Mouse (Mus musculus): ENCODE results near the gene Gm10220. TPM values are rescaled to one million over a fixed set of nuclear protein-coding genes. Genes with fewer than 3 reads are reported as not detected.
"Not testable (repeated sequence)": the region's sequence is repeated elsewhere in the genome, so short reads cannot be mapped to it uniquely, and the experiment has no call there.

The Gm10220 gene
- polyA plus RNA-seq (2012): not detected in 2 replicates

DNA sequence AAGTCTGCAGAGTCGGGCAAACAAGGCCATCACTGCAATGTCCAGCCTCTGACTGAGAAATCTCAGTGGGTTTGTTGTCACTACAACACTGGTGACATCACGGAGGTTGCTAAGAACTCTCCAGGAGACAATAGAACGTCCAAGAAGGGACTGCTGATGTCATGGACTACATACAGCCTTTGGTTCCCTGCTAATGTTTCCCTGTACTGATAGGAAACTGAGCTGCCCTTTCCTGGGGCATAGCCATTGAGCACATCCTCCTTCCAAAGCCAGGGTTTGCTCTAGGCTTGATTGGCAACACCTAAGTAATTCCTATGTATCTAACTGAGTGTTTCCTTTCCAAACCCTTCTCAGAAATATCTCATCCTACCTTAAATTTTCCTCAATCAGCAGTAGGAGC, at the start of gene Gm10220:
Gm10220 (minus strand) TSS at position 101 of the 400 bp plus-strand sequence.
- TF ChIP-seq GATA1 (IDR thresholded peaks at IDR 0.05; ENCODE audit: low read length): not testable (repeated sequence)

DNA sequence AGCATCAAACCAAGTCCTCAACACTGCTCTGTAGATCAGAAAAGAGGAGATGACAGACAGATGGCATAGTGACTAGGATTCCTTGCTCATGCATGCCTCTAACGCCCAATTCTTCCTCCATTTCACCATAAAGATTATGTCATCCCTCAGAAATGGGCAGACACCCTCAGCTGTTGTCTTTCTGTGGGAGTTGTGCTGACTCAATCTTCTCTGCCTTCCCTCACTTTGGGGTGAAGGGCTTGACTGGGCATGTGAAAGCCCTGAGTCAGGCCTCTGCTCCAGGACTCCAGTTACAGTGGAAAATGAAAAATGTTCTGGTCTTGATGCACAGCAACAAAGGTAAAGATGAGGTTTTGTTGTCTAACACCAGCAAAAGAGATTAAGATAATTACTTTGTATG, 48.6 kb upstream of the Gm10220 start:
- no peak for TF ChIP-seq GATA1 (IDR thresholded peaks at IDR 0.05; ENCODE audit: low read length)

DNA sequence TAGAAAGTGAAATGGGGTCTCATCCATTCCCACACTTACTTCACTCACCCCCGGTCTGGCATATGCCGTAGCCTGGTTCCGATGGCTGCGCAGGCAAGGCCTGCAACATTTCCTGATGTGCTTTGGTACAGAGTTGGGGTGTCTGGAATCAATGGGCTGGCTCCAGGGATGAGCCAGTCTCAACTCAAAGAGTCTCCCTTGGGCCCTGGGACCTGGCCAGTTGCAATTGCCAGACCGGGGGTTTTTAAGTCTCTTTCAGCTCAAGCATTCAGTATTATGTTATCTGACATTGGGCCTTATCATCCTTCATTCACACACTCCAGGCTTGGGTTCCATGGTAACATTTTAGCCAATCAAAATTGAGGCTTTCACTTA, 44.6 kb upstream of the Gm10220 start:
- no peak for TF ChIP-seq GATA1 (IDR thresholded peaks at IDR 0.05; ENCODE audit: low read length)

DNA sequence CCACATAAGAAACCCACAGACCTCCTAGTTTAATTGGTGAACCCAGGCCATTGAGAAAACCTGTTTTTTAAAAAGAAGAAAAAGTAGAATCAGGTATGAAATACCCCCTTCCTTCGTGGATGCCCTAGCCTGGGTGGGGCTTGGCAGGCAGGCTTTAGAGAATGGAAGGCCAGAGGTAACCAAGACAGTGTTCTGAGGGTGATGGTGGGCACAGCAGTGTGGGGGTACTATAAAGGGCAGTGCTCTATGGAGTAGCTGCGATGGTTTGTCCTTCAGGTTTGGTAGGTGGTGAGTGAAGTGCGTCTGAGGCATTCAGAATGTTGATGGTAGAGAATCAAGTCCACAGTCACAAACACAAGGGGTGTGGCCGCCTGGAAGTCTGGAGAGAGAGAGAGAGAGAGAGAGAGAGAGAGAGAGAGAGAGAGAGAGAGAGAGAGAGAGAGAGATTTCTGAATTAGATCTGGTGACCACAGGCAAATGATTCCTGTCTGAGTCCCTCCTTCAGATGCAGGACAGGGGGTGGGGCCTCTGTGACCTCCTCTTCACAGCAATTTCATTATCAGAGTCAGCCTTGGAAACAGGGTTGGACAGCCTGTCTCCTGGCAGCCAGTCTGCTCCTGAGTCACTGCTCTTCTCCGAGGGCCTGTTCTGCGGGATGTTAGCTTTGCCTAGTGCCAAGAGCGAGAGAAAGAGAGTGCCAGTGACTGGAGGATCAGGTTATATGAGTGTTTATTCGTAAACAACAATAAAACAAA, 44.0 kb upstream of the Gm10220 start:
- no peak for TF ChIP-seq GATA1 (IDR thresholded peaks at IDR 0.05; ENCODE audit: low read length)

DNA sequence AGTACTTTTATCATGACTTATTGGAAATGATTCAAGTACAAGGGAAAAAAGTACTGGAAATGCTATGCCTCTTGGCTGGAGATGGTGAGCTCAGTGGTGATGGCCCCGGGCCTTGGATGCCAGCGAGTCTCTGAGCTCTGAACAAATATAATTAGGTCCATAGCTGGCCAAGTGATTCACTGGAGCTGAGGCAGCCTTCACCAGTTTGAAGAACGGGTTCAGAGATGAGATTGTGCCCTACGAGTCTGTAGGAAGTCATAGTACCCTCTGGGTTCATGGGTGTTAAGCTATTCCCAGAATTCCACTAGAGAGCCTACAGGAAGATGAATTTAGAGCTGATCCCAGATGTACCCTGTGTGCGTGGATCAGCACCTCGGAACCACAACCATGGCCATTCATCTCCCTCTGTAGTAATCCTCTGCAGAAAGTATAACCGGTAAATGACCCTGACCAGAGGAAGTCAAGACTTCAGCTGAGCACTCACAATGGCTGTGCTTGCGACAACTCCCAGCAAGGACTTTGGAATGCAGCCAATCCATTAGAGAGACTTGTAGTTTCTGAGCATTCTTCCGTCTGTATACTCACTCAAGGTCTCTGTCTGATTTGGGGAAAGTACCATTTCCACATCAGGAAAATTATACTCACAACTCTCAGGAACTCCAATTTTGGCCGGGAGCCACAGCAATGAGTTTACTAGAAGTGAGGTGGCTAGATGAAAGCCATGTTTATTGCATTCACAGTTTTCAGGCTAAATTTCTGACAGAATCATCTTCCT, 36.4 kb upstream of the Gm10220 start:
- TF ChIP-seq GATA1 (IDR thresholded peaks at IDR 0.05; ENCODE audit: low read length): no peak

DNA sequence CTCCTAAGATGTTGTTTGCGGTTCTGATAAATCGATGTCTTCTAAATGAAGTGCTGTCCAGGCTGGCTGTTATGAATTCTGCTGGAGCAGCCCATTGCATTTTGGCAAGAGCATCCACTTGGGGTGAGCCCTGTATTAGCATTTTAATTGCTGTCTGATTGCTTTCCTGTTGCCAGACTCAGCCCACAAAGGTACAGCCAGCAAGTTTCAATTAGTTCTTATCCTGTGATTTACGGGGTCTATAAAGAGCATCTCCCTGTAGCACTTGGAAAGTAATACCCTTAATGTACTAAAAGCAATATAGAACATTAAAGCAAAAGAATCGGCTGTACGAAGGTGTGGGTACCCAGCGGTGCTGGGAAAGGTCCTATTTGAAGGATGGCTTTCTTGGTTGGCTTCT, 21.7 kb upstream of the Gm10220 start:
- no peak for TF ChIP-seq GATA1 (IDR thresholded peaks at IDR 0.05; ENCODE audit: low read length)

DNA sequence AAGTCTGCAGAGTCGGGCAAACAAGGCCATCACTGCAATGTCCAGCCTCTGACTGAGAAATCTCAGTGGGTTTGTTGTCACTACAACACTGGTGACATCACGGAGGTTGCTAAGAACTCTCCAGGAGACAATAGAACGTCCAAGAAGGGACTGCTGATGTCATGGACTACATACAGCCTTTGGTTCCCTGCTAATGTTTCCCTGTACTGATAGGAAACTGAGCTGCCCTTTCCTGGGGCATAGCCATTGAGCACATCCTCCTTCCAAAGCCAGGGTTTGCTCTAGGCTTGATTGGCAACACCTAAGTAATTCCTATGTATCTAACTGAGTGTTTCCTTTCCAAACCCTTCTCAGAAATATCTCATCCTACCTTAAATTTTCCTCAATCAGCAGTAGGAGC, 16.0 kb downstream of the Gm10220 start, which contains the start of gene 5031410I06Rik:
5031410I06Rik (minus strand) TSS at position 101 of the 400 bp plus-strand sequence.
- not testable (repeated sequence) for TF ChIP-seq GATA1 (IDR thresholded peaks at IDR 0.05; ENCODE audit: low read length)

DNA sequence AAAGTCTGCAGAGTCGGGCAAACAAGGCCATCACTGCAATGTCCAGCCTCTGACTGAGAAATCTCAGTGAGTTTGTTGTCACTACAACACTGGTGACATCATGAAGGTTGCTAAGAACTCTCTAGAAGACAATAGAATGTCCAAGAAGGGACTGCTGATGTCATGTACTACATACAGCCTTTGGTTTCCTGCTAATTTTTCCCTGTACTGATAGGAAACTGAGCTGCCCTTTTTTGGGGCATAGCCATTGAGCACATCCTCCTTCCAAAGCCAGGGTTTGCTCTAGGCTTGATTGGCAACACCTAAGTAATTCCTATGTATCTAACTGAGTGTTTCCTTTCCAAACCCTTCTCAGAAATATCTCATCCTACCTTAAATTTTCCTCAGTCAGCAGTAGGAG, 32.0 kb downstream of the Gm10220 start, which contains the start of gene Gm10471:
Gm10471 (minus strand) TSS at position 101 of the 400 bp plus-strand sequence.
- TF ChIP-seq GATA1 (IDR thresholded peaks at IDR 0.05; ENCODE audit: low read length): not testable (repeated sequence)

DNA sequence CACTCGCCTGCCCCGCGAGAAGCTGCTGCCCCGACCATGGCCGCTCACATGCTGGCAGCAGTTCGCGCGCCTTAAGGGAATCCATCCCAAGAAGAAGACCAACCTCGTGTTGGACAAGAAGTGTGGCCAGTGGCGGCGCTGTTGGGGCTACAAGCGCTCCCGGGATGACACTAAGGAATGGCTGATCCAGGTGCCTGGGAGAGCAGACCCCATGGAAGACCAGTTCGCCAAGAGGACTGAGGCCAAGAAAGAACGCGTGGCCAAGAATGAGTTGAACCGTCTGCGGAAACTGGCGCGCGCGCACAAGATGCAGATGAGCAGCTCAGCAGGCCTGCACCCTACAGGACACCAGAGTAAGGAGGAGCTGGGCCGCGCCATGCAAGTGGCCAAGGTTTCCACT, 50.5 kb downstream of the Gm10220 start:
- no peak for TF ChIP-seq GATA1 (IDR thresholded peaks at IDR 0.05; ENCODE audit: low read length)

Other genes with a start within 250 kb of the Gm10220 start
- gene Gm21663, start 179.0 kb downstream of the Gm10220 start, polyA plus RNA-seq (2012): not detected in 2 replicates
- gene Gm21671, start 167.0 kb downstream of the Gm10220 start, polyA plus RNA-seq (2012): not detected in 2 replicates
- not detected in 2 replicates for gene Gm21680, start 148.8 kb downstream of the Gm10220 start, polyA plus RNA-seq (2012)
- not detected in 2 replicates for gene Gm21698, start 132.8 kb downstream of the Gm10220 start, polyA plus RNA-seq (2012)
- not detected in 2 replicates for gene Gm1979, start 116.6 kb downstream of the Gm10220 start, polyA plus RNA-seq (2012)
- not detected in 2 replicates for gene Gm5862, start 98.5 kb downstream of the Gm10220 start, polyA plus RNA-seq (2012)
- not detected in 2 replicates for gene Speer4a, start 81.9 kb downstream of the Gm10220 start, polyA plus RNA-seq (2012)
- not detected in 2 replicates for gene Gm7347, start 62.8 kb downstream of the Gm10220 start, polyA plus RNA-seq (2012)
- gene Gm10471, start 32.1 kb downstream of the Gm10220 start, polyA plus RNA-seq (2012): not detected in 2 replicates
- gene 5031410I06Rik, start 16.1 kb downstream of the Gm10220 start, polyA plus RNA-seq (2012): not detected in 2 replicates
- not detected in 2 replicates for gene Gm7361, start 136.3 kb upstream of the Gm10220 start, polyA plus RNA-seq (2012)

Measured in G1E-ER4 (cell line).